Mouse (Mus musculus): ENCODE results near the gene BC034090.

DNA sequence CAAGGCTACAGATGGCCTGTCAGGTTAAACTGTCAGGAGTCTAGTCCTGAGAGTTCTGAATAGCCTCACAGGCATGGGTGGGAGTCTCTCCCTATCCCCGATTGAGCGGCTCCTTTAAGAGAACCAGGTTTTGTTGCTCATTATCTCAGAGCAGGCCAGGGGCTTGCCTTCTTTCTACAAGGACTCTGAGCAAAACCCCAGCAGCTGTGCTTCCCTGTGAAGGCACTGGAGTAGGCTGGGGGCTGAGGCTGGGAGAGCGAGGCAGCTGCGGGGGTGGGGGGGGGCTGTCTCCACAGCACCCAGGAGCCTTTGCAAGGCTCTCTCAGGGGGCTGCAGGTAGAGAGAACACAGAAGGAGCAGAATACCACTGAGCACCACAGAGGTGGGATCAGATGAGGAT is 5.1 kb downstream of the BC034090 start:
- TF ChIP-seq CTCF (IDR thresholded peaks at IDR 0.05; ENCODE audit: borderline replicate concordance, control insufficient read depth, extremely low read depth, insufficient read depth, low read length, poor library complexity) (no peak), POLR2A (IDR thresholded peaks at IDR 0.05; ENCODE audit: control insufficient read depth, extremely low read depth, insufficient read depth, low read length, poor library complexity) (no peak)
